Mouse (Mus musculus): Measurements from ENCODE around the gene Prkch.

The Prkch gene

GRCm38 (mm10) chr12:73583318-73583717 lies 1.3 kb upstream of the Prkch start:
- no peak for DNase-seq (ENCODE audit: low spot score)

DNA sequence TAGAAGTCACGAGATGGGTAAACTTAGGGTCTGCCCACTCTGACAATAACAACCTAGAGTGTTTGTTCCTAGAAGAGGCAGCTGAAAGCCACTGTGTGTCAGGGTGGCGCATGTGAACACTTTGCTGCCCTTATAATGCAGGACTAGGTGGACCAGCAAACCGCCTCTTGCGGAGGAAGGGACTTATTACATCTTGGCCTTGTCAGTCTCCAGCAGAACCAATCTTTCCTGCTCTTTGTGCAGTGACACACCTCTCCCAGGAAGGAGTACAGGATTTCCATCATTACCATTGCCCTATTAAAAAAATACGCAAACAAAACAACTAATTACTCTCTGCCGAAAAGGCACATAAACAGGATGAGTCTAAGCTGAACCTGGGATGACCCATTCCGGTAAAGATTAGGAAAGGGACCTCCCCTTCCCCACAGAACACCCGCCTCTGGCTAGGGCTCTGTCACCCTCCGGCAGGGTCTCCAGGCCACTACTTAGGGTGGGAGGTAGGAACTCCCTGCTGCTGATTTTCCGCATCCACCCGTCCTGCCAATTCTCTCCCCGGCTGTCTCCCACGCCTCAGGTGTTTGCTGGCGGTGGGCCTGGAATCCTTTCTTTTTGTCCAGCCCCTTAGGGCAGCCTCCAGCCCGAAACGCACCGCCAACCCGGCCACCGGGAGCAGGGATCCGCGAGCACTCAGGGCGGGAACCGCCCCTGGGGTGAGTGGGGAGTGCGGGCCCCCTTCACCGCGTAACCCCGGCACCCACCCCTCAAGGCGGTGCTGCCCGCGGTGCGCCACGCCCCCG lies 585 bp upstream of the Prkch start:
- peak; percentile 50 for DNase-seq (ENCODE audit: low spot score)

DNA sequence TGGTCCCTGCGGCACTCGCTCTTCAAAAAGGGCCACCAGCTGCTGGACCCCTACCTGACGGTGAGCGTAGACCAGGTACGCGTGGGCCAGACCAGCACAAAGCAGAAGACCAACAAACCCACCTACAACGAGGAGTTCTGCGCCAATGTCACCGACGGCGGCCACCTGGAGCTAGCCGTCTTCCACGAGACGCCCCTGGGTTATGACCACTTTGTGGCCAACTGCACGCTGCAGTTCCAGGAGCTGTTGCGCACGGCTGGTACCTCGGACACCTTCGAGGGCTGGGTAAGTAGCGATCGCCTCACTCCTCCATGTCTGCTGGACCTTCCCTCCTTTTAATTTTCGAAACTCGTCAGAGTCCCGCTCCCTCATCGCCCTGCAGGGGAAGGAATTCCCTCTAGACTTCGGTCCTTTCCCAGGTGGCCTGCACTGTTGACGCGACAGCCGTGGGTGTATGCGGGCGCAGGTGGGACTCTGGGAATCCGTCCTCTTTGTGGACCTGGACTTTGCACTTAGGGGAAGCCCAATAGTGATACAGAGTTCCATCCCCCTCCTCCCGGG lies 725 bp downstream of the Prkch start:
- no peak for DNase-seq (ENCODE audit: low spot score)

GRCm38 (mm10) chr12:73585850-73586249 lies 1.3 kb downstream of the Prkch start:
- no peak for DNase-seq (ENCODE audit: low spot score)

DNA sequence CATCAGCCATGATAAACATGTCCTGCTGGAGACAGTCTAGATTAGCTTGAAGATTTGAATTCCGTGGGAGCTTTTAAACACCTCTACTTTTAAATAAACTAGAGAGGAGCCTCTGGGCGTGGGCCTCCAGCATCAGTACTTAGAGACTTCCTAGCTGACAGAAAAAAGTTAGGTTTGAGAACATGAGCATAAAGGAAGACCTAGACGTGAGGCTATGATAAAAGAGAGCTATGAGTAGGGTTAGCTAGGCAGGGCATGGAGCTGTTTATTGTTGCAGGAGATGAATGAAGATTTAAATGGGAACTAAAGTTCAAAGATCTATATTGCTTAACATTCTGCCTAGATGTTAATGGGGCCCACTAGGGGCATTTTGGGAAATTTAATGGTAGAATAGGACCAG lies 2.7 kb downstream of the Prkch start:
- no peak for DNase-seq (ENCODE audit: low spot score)

GRCm38 (mm10) chr12:73590627-73591276 lies 6.2 kb downstream of the Prkch start:
- DNase-seq (ENCODE audit: low spot score), result no peak

- no peak for DNase-seq (ENCODE audit: low spot score)
Observed at GRCm38 (mm10) chr12:73591625-73592024, 7.0 kb downstream of the Prkch start.

- no peak for DNase-seq (ENCODE audit: low spot score)
Observed at GRCm38 (mm10) chr12:73593021-73593798, 8.6 kb downstream of the Prkch start.

DNA sequence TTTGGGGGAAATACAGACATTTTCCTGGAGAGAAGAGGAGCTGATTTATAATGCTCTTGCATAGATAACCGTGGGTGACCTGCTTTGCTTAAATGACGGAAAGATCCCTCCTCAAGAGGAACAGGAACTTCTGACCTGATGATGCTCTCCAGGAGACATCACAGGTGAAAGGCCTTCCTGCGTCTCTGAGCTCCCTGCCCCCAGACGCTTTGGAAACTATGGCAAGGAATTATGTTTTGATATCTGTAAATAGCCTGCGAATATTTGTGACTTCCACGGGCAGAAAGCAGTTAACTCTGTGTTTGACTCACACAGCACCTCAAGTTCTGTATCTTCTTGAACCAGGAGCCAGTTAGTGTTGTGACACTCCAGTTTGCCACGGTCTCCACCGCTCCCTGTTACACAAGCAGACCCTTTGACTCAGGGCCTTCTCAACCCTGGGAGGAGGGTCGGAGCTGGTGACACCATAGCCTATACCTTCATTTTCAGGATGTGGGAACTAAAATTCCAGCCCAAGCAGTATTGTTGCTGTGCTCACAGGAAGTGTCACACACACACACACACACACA lies 9.7 kb downstream of the Prkch start:
- DNase-seq (ENCODE audit: low spot score), result no peak

- no peak for DNase-seq (ENCODE audit: low spot score)
Observed at GRCm38 (mm10) chr12:73595226-73595625, 10.6 kb downstream of the Prkch start.

GRCm38 (mm10) chr12:73598241-73598640 lies 13.6 kb downstream of the Prkch start:
- DNase-seq (ENCODE audit: low spot score), result no peak

DNA sequence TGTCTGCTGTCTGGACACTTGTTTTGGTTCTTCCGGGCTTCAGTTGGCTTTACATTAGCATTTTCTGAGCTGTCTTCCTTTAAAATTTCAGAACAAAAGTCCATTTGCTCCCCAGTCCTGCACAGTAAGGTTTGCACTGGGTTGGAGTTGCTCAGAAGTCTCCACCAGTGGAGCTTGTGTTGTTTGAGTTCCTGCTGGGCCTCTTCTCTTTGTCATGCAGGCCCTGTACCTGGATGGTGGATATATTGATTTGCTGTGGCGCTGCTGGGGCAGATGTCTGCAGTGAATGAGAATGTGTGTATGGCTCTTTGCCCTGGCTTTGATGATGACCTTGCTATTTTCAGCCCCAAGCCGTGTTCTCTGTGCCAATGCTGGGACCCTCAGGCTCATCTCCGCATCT lies 15.9 kb downstream of the Prkch start:
- DNase-seq (ENCODE audit: low spot score), result no peak

GRCm38 (mm10) chr12:73602974-73603373 lies 18.4 kb downstream of the Prkch start:
- DNase-seq (ENCODE audit: low spot score), result no peak

- DNase-seq (ENCODE audit: low spot score), result no peak
Observed at GRCm38 (mm10) chr12:73603653-73604052, 19.1 kb downstream of the Prkch start.

- no peak for DNase-seq (ENCODE audit: low spot score)
Observed at GRCm38 (mm10) chr12:73604762-73605161, 20.2 kb downstream of the Prkch start.

GRCm38 (mm10) chr12:73605174-73605573 lies 20.6 kb downstream of the Prkch start:
- no peak for DNase-seq (ENCODE audit: low spot score)

DNA sequence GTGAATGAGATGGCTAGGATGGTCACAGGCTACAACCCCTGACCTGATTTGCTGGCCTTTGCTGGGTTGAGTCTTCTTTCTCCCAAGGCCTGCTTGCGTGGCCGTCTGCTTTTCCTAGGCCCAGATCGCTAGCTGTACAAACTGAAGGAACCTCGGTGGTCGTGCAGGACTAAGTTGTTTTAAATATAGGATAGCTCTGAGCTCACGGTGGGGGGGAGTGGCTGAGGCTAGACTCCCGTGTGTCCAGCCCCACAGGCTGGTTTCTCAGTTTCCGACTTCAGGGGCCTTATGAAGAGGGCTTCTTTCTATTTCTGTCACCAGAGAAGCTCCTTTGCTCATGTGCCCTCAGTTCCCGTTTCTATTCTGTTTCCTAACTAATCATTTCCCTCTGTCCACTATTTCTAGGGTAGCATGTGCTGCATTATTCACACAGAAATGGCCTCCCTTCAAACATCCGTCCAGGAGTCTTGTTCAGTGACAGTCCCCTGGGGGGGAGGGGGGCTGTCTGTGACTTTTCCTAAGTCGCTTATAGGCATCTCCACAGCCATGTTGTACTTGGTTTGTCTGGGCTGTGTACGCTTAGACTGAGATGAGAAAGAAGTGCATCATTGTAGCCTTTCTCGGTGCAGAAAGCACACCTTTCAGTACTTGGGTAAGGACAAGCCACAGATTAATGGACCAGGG lies 22.9 kb downstream of the Prkch start:
- DNase-seq (ENCODE audit: low spot score), result no peak

DNA sequence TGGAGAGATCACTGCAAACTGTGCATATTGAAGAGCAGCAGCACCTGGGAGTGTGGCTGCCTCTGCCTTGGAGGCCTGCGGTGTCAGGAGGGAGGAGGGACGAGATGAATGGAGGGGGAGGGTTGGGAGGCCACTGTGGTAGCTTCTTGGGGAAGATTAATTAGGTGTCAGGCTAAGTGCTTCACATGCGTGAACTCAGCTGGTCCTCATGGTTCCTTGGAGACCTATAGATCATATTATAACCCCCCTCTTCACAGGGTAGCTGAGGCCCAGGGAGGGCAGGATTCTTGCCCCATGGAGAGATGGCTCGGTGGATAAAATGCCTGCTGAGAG lies 23.4 kb downstream of the Prkch start:
- DNase-seq (ENCODE audit: low spot score), result no peak

DNA sequence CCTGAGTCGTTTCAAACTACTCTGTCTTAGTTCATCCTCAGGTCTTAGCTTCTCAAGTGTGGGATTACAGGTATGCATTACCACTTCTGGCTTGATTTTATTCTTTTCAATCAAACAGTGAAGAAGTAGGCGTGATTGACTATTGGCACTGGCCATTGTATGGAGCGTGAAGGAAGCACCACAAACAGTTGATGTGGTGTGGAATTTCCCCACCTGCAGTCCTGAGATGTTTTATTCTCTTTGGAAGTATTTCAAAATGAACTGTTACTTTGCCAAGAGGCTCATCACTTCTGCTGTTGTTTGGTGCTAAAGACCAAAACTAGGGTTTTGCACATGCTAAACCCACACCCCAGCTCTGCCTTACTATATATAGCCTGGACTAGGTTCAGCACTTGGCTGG lies 24.7 kb downstream of the Prkch start:
- no peak for DNase-seq (ENCODE audit: low spot score)

DNA sequence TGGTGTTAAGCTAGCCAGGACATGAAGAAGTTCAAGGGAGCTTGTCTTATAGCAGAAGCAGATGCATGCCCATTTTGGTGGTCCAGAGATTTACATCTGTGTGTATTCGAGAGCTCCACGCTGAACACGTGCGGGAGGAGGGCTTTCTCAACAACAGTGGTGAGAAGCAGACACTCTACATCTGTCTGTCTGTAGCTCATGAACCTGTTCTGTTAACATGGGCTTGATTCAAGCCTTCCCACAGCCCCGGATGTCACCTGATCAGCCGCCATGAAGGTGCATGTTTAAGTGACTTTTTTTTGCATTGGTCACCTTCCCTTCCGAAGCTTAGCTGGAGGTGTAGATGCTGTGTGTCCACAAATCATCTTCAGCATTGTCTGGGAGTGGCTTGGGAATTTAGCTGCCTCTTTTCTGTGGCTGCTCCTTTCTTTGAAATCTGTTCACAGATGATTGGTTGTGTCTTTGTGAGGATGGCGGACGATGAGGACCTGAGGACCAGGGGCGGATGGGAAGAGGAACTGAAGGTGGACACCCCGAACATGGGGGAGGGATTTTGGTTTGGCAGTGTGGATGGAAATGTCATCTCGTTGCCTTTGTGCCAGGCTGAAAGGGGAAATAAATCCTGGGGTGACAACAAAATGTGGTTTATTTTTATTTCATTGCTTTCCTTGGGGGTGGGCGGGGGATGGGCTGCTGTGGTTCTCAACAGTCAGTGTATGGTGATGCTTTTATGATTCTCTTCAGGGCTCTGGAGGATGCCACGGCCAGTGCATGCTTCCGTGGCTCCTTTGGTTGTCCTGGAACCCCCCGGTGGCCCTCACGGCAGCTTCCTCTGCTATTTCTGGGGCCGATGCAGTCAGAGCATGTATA lies 25.3 kb downstream of the Prkch start:
- no peak for DNase-seq (ENCODE audit: low spot score)

DNA sequence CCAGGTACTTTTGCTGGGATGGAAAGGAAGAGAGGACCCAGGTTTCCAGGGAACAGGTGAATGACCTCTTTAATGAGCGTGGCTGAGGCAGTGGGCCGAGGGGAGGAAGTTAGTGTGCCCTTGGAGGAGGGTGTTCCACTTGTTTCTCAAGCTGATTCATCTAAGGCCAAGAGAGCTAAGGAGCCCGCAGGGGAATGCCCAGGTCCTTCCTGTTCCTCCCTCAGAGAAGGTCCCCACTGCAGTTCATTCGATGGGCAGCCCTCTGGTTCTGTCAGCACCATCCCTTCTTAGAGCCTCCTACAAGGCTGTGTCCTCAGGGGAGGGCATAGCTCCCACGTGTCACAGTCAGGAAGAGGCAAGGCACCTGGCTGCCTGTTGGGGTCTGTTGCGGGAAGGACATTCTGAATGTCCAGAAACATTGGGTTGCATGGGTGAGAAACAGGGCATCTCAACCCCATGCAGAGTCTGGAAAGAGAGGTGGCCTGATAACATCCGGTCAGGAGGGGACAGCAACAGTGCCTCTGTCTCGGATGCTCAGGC lies 26.3 kb downstream of the Prkch start:
- no peak for DNase-seq (ENCODE audit: low spot score)

Measured in testis, postnatal 10 days (tissue).